Mouse (Mus musculus) kidney, postnatal 14 days (tissue): ENCODE results near the gene 4930539E08Rik.

Experiments used
- DNase-seq: peaks from one replicate; pipeline ENCODE4 v3.0.0; 2022; ENCODE audit warnings: mixed read lengths

4930539E08Rik gene

GRCm38 (mm10) chr17:28854377-28854776, 60.7 kb downstream of the 4930539E08Rik start:
- DNase-seq, result no peak

- no peak for DNase-seq
Observed at GRCm38 (mm10) chr17:28850511-28850910, 64.6 kb downstream of the 4930539E08Rik start.

- DNase-seq, result no peak
Observed at GRCm38 (mm10) chr17:28846974-28847617, 68.0 kb downstream of the 4930539E08Rik start.
